Mouse (Mus musculus) right cerebral cortex, adult 2 months (tissue): ENCODE measurements at regions not wholly inside any gene's neighbourhood (a gene's known extent, or its start where the extent isn't known, plus 50 kb on each side); places are given as distances from the start of the nearest gene placed in this dataset.

Source experiments
- DNase-seq, 2 experiments: peaks; one replicate each; pipeline ENCODE4 v3.0.0; 2021 to 2022; ENCODE audit warnings: low spot score in 2 of 2

- DNase-seq, result no peak
Observed at GRCm38 (mm10) chr11:8148485-8148825, 515.9 kb downstream of the Tns3 start.

GRCm38 (mm10) chr11:8147790-8148484 is 516.4 kb downstream of the Tns3 start:
- DNase-seq, result no peak

- peak; percentile 2 to 16 for DNase-seq
Observed at GRCm38 (mm10) chr11:8137366-8137765, 527.0 kb downstream of the Tns3 start.

DNA sequence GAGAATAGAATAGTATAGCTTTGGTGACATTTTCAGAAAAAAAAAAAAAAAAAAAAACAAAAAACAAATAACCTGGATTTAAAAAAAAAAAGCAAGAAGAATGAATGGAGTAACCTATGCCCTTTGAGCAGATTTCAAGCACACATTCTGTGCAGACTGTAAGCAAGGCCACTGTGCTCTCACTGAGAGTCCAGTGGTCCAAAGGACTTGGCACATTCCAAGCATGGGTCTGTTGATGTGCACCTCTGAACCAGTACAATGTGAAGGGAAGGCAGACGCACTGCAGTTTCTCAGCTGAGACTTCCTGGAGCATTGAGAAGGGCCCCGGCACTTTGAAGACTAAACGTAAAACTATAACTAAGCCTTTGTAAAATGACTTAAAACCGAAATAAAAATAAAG is 527.7 kb downstream of the Tns3 start:
- DNase-seq, result no peak

DNA sequence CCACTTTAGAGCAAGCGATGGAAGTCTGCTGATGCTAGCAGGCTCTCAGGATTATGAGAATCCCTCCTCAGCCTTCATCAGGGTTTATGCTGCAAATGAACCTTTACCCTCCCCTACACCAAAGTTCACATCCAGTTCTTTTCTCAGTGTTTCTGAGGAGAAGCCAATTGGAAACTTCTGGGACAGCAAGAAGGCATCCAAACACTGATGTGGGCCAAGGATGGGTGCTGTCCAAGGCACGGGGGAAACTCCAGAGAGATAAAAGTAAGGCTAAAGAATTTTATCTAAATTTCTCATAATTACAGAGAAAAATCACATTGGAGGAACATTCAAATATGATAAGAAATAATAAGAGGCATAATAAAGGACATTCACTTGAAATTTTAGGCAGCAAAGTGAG is 555.0 kb downstream of the Tns3 start:
- DNase-seq, result no peak

DNA sequence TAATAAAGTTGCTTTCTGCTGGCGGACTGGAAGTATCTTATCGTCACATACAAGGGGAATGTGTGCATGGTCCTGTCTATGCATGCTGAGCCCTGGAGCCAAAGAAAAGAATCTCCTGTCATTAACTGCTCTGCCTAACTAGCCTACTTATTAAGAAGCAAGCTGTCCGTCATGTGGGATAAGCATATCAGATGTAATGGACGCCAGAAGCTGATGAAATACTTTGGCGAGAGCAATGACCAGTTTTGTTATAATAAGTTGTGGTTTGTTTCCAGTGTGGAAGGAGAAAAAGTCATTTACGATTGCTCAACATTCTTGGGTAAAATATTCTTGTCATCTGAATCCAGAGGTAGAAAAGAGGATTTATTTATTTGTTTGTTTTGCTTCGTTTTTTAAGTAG is 563.2 kb downstream of the Tns3 start:
- no peak for DNase-seq

GRCm38 (mm10) chr11:8084328-8084727 is 580.0 kb downstream of the Tns3 start:
- no peak for DNase-seq

GRCm38 (mm10) chr11:8082811-8083210 is 581.5 kb downstream of the Tns3 start:
- no peak for DNase-seq

DNA sequence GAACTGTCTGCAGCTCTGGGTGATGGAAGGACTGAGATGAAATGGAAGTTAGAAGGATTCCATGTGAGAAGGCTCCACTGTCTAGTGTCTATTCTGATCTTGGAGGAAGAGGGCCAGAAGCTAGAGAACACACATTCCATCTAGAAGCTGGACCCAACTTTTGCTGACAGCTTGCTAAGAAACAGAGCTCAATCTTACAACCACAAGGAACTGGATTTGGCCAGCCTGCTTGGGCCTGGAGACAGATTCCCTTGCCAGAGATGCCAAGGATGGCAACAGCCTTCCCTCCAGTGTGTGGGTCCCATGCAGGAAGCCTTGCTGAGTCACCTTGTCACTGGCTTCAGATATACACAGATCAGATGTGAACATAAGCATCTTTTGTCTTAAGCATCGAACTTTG is 591.0 kb downstream of the Tns3 start:
- DNase-seq, result no peak

DNA sequence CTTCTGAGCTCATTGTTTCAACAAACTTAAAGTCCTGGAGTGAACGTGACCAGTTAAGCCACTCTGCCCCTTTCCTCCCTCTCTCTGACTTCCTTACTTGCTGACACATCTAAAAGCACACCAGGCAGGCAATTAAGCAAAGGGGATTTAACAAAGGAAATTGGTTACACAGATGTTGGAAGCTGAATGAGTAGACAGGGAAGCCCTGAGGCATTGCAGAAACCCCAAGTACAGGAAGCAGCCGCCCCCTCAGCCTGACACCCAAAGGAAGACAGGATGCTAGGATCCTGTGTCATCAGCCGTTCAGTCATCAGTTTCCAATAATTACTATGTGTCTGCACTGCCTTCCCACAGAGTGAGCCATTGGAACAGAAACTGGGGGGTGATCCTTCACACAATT is 595.5 kb downstream of the Tns3 start:
- DNase-seq, result no peak

DNA sequence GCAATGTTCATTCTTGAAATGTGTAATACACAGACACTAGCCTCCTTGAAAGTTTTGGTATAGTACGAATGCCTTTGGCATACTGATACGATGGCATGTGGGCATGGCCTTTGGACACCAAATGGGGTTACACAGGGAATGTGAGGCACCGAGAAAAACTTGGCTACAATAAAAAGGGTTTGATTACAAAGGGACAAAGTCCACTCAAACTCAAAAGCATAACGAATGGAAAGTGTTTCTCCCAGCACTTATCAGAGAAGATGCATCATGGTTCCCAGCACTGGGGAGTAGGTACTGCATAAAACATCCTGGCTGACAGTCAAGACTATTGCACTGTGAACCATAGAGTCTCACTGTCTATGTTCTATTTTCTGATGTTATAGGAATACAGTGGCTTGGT is 597.0 kb downstream of the Tns3 start:
- no peak for DNase-seq

DNA sequence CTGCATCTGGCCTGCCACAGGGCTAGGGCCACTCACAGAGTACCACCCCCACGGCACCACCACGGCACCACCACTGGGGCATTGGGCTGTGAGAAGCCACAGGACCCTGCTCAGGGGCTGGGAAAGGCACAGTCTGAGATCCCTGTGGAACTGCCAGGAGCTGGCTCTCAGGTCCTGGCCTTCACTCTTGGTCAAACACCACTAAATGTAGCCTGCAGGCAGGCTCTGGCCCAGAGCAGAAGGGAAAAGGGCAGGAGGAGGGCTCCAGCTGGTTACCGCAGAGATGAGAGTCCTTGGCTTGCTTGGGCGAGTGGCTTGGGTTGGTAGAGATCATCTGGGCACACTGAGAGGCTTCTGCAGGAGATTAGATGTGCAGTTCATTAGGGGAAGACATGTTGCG is 598.5 kb downstream of the Tns3 start:
- DNase-seq, result no peak

DNA sequence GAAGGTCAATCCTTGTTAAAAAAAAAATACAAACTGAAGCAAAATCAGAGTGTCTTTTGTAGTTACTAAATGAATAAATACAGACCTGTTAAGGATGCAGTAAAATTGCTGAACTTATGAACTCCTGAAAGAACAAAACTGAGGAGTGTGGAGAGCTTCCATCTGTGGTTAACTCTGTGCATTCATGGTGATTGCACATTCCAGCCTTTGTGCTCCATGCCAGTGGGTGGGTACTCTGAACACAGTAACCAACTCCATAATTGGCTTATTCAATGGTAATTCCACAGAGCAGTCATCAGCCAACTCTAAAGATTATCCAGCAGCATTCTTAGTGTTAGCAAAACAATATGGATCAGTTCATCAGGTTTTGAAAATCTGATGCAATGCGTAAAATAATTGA is 599.2 kb downstream of the Tns3 start:
- DNase-seq, result no peak

- DNase-seq, result no peak
Observed at GRCm38 (mm10) chr11:8061989-8062388, 602.3 kb downstream of the Tns3 start.

DNA sequence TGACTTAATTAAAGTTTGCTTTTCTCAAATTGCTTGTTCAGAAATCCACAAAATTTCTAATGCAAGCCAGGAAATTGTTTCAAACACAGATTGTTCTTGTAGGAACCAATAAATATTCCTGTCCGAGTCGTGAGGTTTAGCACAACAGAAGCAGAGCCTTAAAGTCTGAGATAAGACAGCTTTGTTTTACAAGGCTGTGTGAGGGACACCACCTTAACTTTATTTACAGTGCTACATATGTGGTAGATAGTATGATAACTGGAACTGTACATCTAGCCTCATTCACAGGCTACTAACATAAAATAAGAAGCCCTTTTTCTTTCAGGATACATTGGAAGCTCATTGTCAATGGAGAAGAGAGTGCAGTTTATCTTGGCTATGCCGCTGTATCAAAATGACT is 602.8 kb downstream of the Tns3 start:
- DNase-seq, result no peak

DNA sequence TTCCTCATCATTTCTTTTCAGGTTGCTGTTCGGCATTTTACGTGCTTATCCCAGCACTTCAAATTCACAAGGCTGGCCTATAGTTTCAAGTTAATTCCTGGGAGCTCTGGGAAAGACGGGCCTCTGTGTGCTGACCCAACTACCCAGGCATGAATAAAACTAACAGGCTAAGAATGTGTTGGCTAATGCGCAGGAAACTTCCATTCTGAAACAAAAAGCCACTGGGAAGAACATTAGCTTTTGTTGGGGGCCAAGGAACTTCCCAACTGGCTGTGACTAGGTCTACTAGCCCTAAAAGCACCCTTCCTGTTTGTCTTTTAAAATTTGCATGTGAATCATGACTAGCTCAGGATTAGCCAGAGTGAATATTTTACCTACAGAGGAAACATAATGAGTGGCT is 612.8 kb downstream of the Tns3 start:
- DNase-seq, result no peak

DNA sequence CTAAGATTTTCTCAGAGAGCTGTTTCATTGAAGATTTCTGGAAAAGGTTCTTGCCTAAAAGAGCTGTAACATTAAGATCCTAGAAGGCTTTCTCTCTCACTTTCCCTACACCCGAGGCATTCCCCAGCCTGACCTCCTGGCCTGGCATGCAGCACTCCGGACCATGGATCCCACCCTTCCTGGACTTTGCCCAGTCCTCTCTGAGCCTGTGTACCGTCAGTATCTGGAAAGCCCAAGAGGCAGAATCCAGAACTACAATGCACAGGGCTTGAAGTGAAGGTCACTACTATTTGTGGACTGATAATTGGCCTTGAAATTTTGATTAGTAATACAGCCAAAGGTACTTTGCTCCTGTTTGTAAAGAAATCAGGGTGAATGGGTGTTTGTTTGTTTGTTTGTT is 619.2 kb downstream of the Tns3 start:
- no peak for DNase-seq

- no peak for DNase-seq
Observed at GRCm38 (mm10) chr11:8030119-8030518, 634.2 kb downstream of the Tns3 start.

- no peak for DNase-seq
Observed at GRCm38 (mm10) chr11:8007801-8008200, 656.5 kb downstream of the Tns3 start.

GRCm38 (mm10) chr11:7981031-7981430 is 683.3 kb downstream of the Tns3 start:
- no peak for DNase-seq

GRCm38 (mm10) chr11:7975845-7976244 is 688.5 kb downstream of the Tns3 start:
- DNase-seq, result no peak

DNA sequence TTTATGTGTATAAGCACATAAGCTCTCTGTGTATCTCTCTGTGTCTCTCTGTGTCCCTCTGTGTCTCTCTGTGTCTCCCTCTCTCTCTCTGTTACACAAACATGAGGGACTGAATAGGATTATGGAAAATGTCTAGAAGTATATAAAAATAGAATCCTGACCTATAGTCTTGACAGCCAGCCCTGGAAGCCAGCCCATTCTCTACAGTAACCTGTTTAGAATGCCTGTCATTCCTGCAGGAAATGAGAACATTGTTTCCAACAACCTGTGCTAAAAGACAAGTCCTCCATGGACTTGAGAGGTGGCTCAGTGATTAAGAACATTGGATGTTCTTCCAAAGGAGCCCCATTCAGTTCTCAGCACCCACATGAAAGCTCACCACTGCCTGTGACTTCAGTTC is 714.4 kb downstream of the Tns3 start:
- no peak for DNase-seq

GRCm38 (mm10) chr11:7949201-7949875 is 715.0 kb downstream of the Tns3 start:
- no peak for DNase-seq

GRCm38 (mm10) chr11:7944956-7945515 is 719.3 kb downstream of the Tns3 start:
- no peak for DNase-seq
